Mouse (Mus musculus) stomach, embryonic 14.5 days (tissue): ENCODE measurements at regions not wholly inside any gene's neighbourhood (a gene's known extent, or its start where the extent isn't known, plus 50 kb on each side); places are given as distances from the start of the nearest gene placed in this dataset.

Source experiments
- ATAC-seq: fragments of 200-750 bp; cut with Nextera tagmentation; 2 replicates; pipeline ENCODE4 v1.8.0; 2017; ENCODE audit warnings: low read depth, moderate TSS enrichment; ENCODE audit not compliant: insufficient number of reproducible peaks, insufficient read depth, low FRiP score
- H3K27ac ChIP-seq: fragments of 300-500 bp; sonication (generic); 2 replicates; pipeline ENCODE4 v1.5.1; 2014; ENCODE audit warnings: mild to moderate bottlenecking, low read length, moderate library complexity, mixed read lengths
- H3K27me3 ChIP-seq: fragments of 300-500 bp; sonication (generic); 2 replicates; pipeline ENCODE4 v1.6.1; 2014; ENCODE audit warnings: low read length, control low read depth, mixed read lengths; ENCODE audit not compliant: control insufficient read depth, insufficient read depth
- H3K36me3 ChIP-seq: fragments of 300-500 bp; sonication (generic); 2 replicates; pipeline ENCODE4 v1.6.1; 2014; ENCODE audit warnings: mild to moderate bottlenecking, control low read depth, low read length, moderate library complexity, mixed read lengths; ENCODE audit not compliant: control insufficient read depth, insufficient read depth
- H3K4me1 ChIP-seq: fragments of 300-500 bp; sonication (generic); 2 replicates; pipeline ENCODE4 v1.6.1; 2014; ENCODE audit warnings: low read length, control low read depth, mixed read lengths; ENCODE audit not compliant: control insufficient read depth, insufficient read depth
- H3K4me2 ChIP-seq: fragments of 300-500 bp; sonication (generic); replicated peaks from 2 replicates; pipeline ENCODE4 v1.6.1; 2014; ENCODE audit warnings: low read depth, low read length, control low read depth
- H3K4me3 ChIP-seq: fragments of 300-500 bp; sonication (generic); 2 replicates; pipeline ENCODE4 v1.5.1; 2014; ENCODE audit warnings: low read depth, low read length, control low read depth
- H3K9ac ChIP-seq: fragments of 300-500 bp; sonication (generic); replicated peaks from 2 replicates; pipeline ENCODE4 v1.6.1; 2014; ENCODE audit warnings: low read depth, mild to moderate bottlenecking, control low read depth, low read length, moderate library complexity, mixed read lengths
- H3K9me3 ChIP-seq: fragments of 300-500 bp; sonication (generic); 2 replicates; pipeline ENCODE4 v1.6.1; 2016; ENCODE audit warnings: low read depth, low read length, control low read depth; ENCODE audit not compliant: control insufficient read depth
- WGBS: fragments of 180-500 bp; shearing (Covaris S2); extraction: QIAGEN DNeasy Blood & Tissue Kit; methylation state at CpG from one replicate; pipeline ENCODE4 v1.1.7; 2014; 5-methylcytosine and 5-hydroxymethylcytosine counted together

- H3K4me3 ChIP-seq: no peak overlapping the region
- no peak overlapping the region for H3K27ac ChIP-seq
- H3K9ac ChIP-seq: no peak overlapping the region
- ATAC-seq: no peak
- no peaks in the 10 kb centered on the region for H3K36me3 ChIP-seq
- no peaks in the 10 kb centered on the region for H3K9me3 ChIP-seq
- no peaks in the 10 kb centered on the region for H3K4me1 ChIP-seq
- H3K4me2 ChIP-seq: no peak overlapping the region
- no peaks in the 10 kb centered on the region for H3K27me3 ChIP-seq
- 33% methylated on average over 2 of the region's 2 CpGs for WGBS
Observed at GRCm38 (mm10) chr7:134471286-134471685, 85.8 kb upstream of the D7Ertd443e start.

GRCm38 (mm10) chr7:134491326-134491725 is 105.9 kb upstream of the D7Ertd443e start:
- Histone ChIP-seq H3K27ac (no peak overlapping the region), H3K4me1 (no peaks in the 10 kb centered on the region), H3K36me3 (no peaks in the 10 kb centered on the region), H3K27me3 (no peaks in the 10 kb centered on the region), H3K4me2 (no peak overlapping the region), H3K4me3 (no peak overlapping the region), H3K9me3 (no peaks in the 10 kb centered on the region), H3K9ac (no peak overlapping the region)
- no peak for ATAC-seq
- WGBS: 66% methylated on average over 4 of the region's 4 CpGs

DNA sequence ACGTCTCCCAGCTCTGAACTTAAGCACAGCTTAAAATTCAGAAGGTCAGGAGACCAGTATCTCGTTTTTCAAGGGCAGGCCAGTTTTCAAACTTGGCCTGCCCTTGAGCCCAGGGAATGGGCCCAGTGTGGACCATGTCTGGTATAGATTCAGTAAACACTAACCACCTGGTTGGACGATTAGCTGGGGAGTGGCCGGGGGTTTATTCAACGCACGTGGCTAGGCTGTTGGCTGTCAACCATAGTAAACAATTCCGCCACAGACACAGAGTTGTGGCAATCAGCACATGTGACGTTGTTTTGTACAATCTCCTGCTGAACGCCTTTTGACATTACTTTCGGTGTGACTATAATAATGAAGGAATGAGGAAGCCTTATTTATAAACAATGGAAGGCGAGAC is 111.8 kb upstream of the D7Ertd443e start:
- ATAC-seq: no peak
- H3K4me2 ChIP-seq: no peak overlapping the region
- H3K4me1 ChIP-seq: peaks cover 7% of the 10 kb centered on the region
- no peak overlapping the region for H3K4me3 ChIP-seq
- no peaks in the 10 kb centered on the region for H3K36me3 ChIP-seq
- no peak overlapping the region for H3K9ac ChIP-seq
- 38% methylated on average over 11 of the region's 11 CpGs for WGBS
- H3K27me3 ChIP-seq: no peaks in the 10 kb centered on the region
- H3K27ac ChIP-seq: no peak overlapping the region
- H3K9me3 ChIP-seq: no peaks in the 10 kb centered on the region

DNA sequence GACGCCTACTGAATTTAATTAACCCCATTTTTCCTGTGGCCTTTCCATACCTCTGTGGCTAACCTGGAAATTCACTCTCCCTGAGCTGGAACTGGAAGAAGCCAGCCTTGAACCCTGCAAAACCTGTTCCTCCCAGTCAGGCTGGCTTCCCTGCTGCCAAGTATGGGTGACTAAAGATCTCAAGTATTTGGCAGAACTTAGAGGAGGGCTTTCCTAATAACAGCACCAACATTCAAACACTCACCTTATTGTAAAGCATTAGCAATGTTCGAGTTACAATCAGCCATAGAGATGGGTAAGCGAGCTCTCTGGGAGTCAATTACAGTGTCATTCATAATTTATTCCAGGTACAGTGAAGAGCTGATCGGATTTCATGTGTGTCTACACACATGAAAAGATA is 112.4 kb upstream of the D7Ertd443e start:
- peaks cover 7% of the 10 kb centered on the region for H3K4me1 ChIP-seq
- H3K4me3 ChIP-seq: no peak overlapping the region
- H3K27ac ChIP-seq: no peak overlapping the region
- WGBS: 53% methylated on average over 4 of the region's 4 CpGs
- no peak overlapping the region for H3K4me2 ChIP-seq
- H3K9me3 ChIP-seq: no peaks in the 10 kb centered on the region
- no peak overlapping the region for H3K9ac ChIP-seq
- no peaks in the 10 kb centered on the region for H3K36me3 ChIP-seq
- no peak for ATAC-seq
- no peaks in the 10 kb centered on the region for H3K27me3 ChIP-seq

DNA sequence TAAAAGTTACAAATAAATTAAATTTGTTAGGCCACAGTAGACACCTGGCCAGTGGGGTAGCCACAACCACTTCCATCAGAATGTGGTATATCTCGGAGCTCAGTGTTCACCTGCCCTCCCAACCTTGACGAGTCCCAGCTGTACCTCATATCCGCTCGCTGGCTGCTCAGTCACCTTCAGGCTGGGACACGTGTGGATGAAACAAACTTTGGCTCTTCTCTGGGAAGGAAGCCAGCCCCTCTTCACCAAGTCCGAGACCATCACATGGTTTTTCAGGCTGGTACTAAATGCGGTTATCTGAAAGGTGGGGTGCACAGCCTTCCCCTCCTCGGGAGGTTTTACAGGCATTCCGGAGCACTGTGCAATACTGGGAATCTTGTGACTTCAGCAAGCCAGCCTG is 113.3 kb upstream of the D7Ertd443e start:
- H3K27ac ChIP-seq: no peak overlapping the region
- H3K27me3 ChIP-seq: no peaks in the 10 kb centered on the region
- H3K4me1 ChIP-seq: peaks cover 7% of the 10 kb centered on the region
- no peak overlapping the region for H3K4me3 ChIP-seq
- H3K4me2 ChIP-seq: no peak overlapping the region
- H3K36me3 ChIP-seq: no peaks in the 10 kb centered on the region
- no peaks in the 10 kb centered on the region for H3K9me3 ChIP-seq
- WGBS: 30% methylated on average over 9 of the region's 9 CpGs
- H3K9ac ChIP-seq: no peak overlapping the region
- ATAC-seq: no peak

- WGBS: 40% methylated on average over 4 of the region's 4 CpGs
- Histone ChIP-seq H3K9ac (no peak overlapping the region), H3K27ac (peak overlapping the region; percentile 27; the same call in 1 of the 2 replicates), H3K9me3 (no peaks in the 10 kb centered on the region), H3K4me2 (no peak overlapping the region), H3K4me1 (peaks cover 7% of the 10 kb centered on the region), H3K27me3 (no peaks in the 10 kb centered on the region), H3K4me3 (no peak overlapping the region), H3K36me3 (no peaks in the 10 kb centered on the region)
- peak; percentile 67; the same call in 1 of the 2 replicates for ATAC-seq
Observed at GRCm38 (mm10) chr7:134499429-134499828, 114.0 kb upstream of the D7Ertd443e start.

- no peak overlapping the region for H3K27ac ChIP-seq
- no peaks in the 10 kb centered on the region for H3K36me3 ChIP-seq
- no peak overlapping the region for H3K4me2 ChIP-seq
- H3K4me3 ChIP-seq: no peak overlapping the region
- 36% methylated on average over 4 of the region's 4 CpGs for WGBS
- peaks cover 7% of the 10 kb centered on the region for H3K4me1 ChIP-seq
- H3K9me3 ChIP-seq: no peaks in the 10 kb centered on the region
- H3K27me3 ChIP-seq: no peaks in the 10 kb centered on the region
- ATAC-seq: no peak
- H3K9ac ChIP-seq: no peak overlapping the region
Observed at GRCm38 (mm10) chr7:134500210-134500609, 114.7 kb upstream of the D7Ertd443e start.

GRCm38 (mm10) chr7:134501079-134501478 is 115.6 kb upstream of the D7Ertd443e start:
- no peak overlapping the region for H3K4me2 ChIP-seq
- no peak overlapping the region for H3K9ac ChIP-seq
- ATAC-seq: peak; percentile 33; the same call in 1 of the 2 replicates
- H3K27ac ChIP-seq: no peak overlapping the region
- H3K4me3 ChIP-seq: no peak overlapping the region
- H3K36me3 ChIP-seq: no peaks in the 10 kb centered on the region
- H3K9me3 ChIP-seq: no peaks in the 10 kb centered on the region
- H3K4me1 ChIP-seq: peaks cover 7% of the 10 kb centered on the region
- H3K27me3 ChIP-seq: no peaks in the 10 kb centered on the region
- WGBS: 18% methylated on average over 1 of the region's 1 CpGs

DNA sequence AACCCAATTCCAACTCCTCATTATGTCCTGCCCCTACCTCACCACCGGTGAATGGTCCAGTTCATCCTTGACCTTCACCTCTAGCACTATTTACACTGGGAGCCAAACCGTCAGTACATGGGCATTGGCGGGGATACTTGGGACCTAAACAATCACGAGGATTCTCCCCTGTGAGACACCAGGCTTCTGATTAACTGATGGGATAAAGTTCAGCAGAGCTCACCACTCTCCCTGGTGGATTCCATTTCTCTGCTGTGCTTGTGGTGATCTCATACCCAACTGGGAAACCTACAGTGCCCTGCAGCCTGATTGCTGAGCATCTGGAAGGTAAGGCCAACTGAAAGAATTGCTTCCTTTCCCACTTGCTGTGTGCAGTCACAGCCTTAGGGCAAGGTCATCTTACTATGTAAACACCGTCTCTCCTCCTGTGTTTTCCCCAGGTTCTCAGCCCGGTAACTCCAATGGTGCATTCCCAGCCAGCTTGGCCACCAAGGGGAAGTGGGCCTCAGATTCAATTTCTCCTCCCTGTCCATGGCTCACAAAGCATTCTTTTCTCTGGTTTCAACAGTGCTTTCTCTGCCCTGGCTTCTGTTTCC is 125.0 kb upstream of the D7Ertd443e start:
- no peak overlapping the region for H3K4me3 ChIP-seq
- no peak overlapping the region for H3K4me2 ChIP-seq
- H3K9me3 ChIP-seq: no peaks in the 10 kb centered on the region
- H3K9ac ChIP-seq: no peak overlapping the region
- H3K36me3 ChIP-seq: no peaks in the 10 kb centered on the region
- no peaks in the 10 kb centered on the region for H3K27me3 ChIP-seq
- 56% methylated on average over 6 of the region's 6 CpGs for WGBS
- H3K27ac ChIP-seq: no peak overlapping the region
- ATAC-seq: no peak
- H3K4me1 ChIP-seq: no peaks in the 10 kb centered on the region
